Mouse (Mus musculus) lung, adult 2 months (tissue): ENCODE data around the gene Atf6.

Experiments used
- CTCF ChIP-seq: fragments of 200-500 bp; IDR thresholded peaks from 2 replicates; pipeline ENCODE4 v1.5.1; 2011; ENCODE audit warnings: mild to moderate bottlenecking, low read length, control low read depth; ENCODE audit not compliant: insufficient read depth
- POLR2A ChIP-seq: fragments of 200-500 bp; IDR thresholded peaks from 2 replicates; pipeline ENCODE4 v1.6.1; 2011; ENCODE audit warnings: low read depth, mild to moderate bottlenecking, control low read depth, low read length, borderline replicate concordance; ENCODE audit errors: extremely low read depth

- TF ChIP-seq CTCF (no peak), POLR2A (no peak)
These were observed 146.0 kb downstream of the Atf6 start for GRCm38 (mm10) chr1:170721560-170721959.
